Mouse (Mus musculus): ENCODE data around the gene Ncan.
A peak's percentile ranks its signal among the peaks of the same experiment; 100 is the strongest.

Gene Ncan

GRCm38 (mm10) chr8:70120667-70121066 lies at the start of gene Ncan:
Gene Ncan (minus strand): TSS chr8:70120873.
- peak; percentile 25 for DNase-seq (ENCODE audit: low spot score)

DNA sequence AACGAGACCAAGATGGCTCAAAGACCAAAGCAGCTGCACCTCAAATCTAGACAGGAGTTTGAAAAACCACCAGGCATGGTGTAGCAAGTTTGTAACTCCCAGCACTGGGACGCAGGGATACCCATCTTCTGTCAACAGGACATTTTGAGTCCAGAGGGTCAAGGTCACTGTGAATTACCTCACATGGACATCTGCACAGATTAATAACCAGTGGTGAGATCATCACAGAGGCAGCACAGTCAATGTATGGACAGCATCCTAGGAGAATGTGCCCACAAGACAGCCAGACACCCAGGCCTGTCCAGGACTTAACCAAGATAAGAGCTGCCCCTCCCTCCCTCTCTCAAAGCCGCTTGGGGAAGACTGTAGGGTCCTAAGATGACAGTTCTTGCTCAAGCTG lies 49.4 kb upstream of the Ncan start:
- no peak for DNase-seq (ENCODE audit: low spot score)

DNA sequence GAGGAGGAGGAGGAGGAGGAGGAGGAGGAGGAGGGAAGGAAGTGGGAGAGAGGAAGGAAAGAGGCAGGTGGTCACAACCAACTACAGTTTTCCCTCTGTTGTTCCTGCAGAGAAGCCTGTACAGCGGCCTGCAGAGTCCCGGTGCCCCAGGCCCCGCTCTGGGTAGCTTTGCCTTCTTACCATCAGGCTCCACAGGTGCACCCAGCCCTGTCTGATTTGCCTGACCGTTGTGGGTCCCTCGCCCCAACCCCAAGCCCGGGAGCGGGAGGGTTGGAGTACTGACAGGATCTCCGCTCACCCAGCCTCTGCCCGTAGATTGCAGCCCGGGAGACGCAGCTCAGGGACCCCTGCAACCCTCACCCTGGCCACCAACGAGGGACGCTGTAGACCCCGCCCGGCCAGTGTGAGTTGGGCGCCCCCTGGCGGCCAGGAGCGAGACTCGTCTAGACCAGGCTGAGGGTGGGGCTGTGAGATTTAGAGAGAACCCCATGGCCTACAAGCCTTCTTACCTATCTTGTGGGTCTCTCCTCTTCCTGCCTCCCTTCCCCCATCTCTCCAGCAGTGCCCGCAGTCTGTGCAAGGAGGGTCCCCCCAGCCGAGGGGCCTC lies 45.9 kb upstream of the Ncan start:
- no peak for DNase-seq (ENCODE audit: low spot score)

DNA sequence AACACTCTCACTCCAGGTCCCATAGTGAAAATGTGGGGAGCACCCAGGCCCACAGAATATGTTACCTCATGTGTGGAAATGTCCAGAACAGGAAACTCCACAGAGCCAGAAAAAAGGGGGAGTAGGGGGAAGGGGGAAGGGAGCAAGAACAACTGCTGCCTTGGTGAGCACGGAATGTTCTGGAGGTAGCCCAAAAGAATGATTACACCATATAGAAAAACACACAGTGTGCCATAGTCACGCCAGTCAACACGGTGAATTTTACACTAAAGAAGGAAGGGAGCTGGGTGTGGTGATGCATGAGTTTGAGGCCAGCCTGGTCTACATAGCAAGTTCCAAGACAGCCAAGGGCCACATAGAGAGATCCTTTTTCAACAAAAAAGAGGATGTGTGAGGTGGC lies 42.6 kb upstream of the Ncan start:
- no peak for DNase-seq (ENCODE audit: low spot score)

- DNase-seq (ENCODE audit: low spot score) = no peak
Measured at GRCm38 (mm10) chr8:70160015-70160414, 39.3 kb upstream of the Ncan start.

DNA sequence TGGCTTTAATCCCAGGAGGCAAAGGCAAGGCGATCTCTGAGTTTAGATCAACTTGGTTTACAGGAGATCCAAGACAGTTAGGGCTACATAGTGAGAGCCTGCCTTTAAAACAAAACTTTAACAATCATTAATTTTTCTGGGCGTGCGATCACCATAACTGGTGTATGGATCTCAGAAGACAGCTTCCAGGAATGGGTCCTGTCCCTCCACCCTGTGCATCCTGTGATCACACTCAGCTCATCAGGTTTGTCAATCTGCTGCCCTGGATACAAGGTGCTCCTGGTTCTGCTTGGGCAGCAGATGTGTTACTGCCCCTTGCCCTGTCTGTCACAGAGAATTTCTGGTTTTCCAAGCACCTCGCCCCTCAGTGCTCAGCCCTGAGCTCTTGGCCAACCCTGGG lies 38.5 kb upstream of the Ncan start:
- DNase-seq (ENCODE audit: low spot score) = no peak

DNA sequence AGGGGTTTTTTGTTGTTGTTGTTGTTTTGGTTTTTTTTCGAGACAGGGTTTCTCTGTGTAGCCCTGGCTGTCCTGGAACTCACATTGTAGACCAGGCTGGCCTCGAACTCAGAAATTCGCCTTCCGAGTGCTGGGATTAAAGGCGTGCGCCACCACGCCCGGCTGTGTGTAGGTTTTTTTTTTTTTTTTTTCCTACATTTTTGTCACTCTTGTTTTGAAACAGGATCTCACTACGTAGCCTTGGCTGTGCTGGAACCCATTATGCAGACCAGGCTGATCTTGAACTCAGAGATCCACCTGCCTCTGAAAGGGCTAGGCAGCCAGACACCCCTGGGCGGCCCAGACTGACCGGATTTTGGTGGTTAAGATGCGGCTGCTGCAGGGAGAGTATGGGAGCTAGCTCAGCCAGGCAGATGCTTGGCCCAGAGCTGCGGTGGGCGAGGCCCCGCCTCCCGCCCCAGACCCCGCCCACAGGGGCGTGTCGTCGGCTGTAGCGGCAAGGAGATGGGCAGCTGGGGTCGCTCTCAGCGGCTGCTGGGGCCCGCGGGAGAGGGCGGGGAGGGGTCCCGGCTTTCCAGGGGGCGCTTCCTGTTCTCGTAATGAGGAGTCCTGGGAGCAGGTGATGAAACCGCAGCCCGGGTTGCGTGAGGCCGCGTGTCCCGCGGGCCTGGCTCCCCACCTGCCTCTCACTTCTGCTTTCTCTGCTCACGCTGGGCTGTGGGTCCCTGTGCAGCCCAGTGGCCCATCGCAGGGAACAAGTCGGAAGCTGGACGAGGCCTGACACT lies 37.6 kb upstream of the Ncan start:
- peak; percentile 52 for DNase-seq (ENCODE audit: low spot score)

DNA sequence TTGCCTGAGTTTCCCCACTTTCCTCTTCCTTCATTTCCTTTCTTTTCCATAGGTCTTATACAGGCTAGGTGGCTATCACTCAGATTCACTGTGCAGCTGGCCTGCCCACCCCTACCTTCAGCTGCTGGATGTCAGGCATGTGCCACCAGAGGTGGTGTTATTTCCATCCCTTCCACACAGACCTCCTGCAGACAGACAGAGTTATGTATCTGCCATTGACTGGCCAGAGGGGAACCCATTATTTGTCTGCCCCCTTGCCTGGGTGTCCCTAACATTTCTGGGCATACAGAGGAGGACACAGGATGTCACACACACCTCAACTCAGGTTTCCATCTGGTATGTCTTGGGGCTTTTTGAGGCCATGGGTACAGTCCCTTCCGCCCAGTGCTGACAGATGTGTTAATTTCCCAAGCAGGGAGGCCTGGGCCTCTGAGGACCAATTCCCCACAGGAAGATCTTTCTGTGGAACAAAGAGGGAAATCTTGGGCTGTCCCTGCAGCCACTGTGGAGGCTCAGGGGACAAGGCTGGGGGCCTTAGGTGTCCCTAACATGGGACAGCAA lies 36.6 kb upstream of the Ncan start:
- no peak for DNase-seq (ENCODE audit: low spot score)

GRCm38 (mm10) chr8:70152537-70153257 lies 32.0 kb upstream of the Ncan start:
- DNase-seq (ENCODE audit: low spot score) = peak; percentile 60

DNA sequence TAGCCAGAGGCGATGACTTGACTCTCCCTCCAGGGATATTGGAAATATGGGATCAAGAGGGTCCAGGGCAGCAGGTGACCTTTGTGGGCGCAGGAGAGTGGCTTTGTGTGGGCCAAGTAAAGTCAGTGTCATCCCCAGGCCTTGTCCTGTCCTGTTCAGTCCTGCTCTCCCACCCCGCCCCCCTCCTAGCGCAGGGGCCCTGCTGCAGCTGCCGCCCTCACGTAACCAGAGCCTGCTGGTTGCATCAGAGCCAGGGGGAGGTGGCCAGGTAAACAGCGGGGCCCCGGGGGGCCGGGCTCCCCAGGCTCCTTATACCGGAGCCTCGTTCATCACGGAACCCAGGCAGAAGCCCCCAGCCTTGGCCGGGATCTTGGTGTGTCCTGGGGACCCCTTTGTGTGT lies 29.5 kb upstream of the Ncan start:
- DNase-seq (ENCODE audit: low spot score) = no peak

DNA sequence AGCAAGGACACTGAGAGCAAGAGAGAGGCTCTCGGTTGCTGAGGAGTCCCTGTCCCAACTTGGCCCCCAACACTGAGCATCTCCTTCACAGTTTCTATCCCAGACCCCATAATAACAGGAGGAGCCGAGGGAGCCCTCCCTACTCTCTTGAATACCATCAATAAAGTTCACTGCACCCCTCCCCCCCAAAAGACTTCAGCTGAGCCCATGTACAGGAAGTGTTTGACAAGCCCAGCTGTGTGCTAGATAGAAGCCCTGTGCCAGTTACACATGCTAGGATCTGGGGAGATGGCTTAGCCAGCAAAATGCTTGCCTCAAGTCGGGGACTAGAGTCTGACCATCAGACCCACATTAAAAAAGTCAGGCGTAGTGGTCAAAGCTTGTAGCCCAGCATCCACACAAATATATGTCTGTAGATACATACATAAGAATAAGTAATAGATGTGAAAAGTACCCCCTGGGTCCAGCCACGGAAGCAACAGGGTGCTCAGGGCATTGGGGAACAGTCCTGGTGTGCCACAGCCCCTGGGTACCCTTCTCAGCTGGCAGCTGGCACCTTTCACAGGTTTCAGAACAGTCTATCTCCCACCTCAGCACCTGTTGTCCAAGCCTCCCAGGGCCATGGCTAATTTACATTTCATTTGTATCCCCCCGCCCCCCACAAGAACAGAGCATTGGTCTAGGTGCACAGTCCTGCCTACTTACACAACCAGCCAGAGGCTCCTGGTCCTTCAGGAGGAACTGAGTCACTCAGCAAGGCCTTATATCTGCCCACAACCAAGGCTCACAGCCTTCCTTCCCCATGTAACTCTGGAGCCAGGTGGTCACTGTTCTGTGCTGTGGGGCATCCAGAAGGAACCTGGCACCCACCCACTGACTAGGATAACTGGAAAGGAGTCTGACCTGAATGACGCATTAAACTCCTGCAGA lies 27.3 kb upstream of the Ncan start:
- DNase-seq (ENCODE audit: low spot score) = no peak

DNA sequence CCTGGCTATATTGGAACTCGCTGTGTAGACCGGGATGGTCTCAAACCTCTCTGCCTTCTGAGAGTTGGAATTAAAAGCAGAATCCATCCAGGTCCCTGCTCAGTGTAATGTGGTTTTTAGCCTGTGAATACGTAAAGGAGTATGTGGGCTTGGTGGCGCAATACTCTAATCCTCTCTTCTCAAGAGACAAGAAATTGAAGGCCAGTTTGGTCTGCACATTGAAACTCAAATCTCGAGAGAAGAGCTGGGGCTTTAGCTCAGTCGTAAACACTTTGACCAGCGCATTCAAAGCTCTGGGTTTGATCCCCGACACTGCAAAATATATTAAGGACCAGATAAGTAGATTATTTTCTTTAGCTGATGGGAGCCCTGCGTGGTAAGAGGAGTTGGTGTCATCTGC lies 19.3 kb upstream of the Ncan start:
- DNase-seq (ENCODE audit: low spot score) = no peak

- peak; percentile 99 for DNase-seq (ENCODE audit: low spot score)
Measured at GRCm38 (mm10) chr8:70139026-70139857, 18.6 kb upstream of the Ncan start, which contains the start of the genes Rfxank, Borcs8 and Mef2b. Gene Rfxank (minus strand): TSS chr8:70139154. Gene Borcs8 (plus strand): TSS chr8:70139499. Gene Mef2b (plus strand): TSS chr8:70139711.

DNA sequence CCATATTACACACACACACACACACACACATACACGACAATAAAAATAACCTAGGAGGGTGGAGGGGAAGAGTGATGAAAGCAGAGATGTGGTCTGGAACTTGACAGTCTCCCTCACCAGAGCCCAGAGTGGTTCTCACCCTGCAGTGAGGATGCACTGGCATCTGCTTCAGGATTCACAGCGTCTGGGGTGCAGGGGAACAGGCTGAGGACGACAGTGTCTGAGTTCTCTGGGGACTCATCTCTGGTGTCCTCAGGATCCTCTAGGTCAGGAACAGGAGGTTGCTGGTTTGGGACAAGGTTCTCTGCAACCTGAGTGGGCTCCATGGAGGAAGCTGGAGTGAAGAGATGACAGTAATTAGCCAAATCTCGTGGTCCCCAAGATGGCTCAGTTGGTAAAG lies 17.2 kb upstream of the Ncan start:
- no peak for DNase-seq (ENCODE audit: low spot score)

DNA sequence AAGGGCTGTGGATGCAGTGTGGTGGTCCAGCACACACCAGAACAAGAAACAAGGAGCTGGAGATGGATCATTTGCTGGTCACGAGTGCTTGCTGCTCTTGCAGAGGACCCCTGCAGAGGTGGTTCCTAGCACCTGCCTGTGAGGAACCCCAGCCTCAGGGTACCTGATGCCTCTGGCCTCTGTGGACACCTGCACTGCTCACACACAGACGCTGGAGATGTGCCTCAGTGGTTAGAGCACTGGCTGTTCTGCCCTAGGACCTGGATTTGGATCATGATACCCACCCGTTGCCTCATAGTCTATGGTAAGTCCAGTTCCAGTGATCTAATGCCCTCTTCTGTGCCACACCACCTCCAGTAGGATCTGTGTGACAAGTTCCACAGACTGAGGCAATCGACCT lies 15.9 kb upstream of the Ncan start:
- no peak for DNase-seq (ENCODE audit: low spot score)

GRCm38 (mm10) chr8:70134931-70135330 lies 14.3 kb upstream of the Ncan start:
- DNase-seq (ENCODE audit: low spot score) = no peak

DNA sequence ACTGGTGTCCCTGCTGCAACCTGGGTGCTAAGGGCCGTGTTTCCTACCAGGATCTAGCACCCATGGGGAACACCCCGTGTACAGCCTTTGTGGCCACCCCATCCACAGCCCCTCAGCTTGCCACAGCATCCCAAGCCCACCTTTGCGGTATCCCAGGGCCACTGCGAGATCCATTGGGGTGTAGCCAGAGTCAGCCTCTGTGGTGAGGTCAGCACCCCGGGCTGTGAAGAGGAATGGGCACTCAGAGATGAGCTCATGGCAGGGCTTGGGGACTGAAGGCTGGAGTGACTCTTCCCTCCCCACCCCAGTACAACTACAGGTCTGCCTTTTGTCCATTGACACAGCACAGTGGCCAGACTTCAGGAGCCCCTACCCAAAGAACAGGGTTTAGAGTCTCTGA lies 13.4 kb upstream of the Ncan start:
- DNase-seq (ENCODE audit: low spot score) = no peak

DNA sequence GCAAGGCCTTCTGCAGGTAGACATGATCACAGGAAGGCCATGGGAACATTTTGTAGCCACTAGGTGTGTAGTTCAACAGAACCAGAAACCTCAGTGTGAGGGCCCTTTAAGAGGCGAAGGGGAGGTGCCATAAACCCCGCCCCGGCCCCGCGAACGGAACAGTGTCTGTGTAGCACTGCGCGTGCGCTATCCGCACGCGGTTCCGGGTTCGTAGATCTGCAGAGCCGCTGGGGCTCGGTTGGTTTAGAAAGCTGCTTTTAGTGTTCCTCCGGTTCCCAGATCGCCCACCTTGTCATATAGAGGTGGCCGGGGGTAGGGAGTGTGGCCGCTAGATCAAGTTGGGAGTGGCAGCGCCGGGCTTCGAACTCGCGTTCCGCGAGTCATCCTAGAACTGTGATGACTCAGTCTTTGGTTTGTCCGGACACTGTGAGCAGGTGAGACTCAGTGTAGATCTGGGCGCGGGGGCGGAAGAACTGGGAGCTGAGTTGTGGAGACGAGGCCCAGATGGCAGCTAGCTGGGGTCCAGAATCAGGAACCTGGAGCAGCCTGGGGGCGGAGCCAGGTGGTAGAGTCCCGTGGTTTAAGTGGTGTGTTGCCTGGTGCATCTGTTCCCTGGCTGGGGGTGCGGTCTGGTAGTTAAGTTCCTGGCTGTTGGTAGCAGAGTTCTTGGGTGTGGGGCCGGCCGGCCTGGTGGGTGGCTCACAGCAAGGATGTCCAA lies 10.7 kb upstream of the Ncan start, which contains the start of gene Nr2c2ap:
Gene Nr2c2ap (plus strand): TSS at position 168 of the 718 bp plus-strand sequence.
- peak; percentile 60 for DNase-seq (ENCODE audit: low spot score)

DNA sequence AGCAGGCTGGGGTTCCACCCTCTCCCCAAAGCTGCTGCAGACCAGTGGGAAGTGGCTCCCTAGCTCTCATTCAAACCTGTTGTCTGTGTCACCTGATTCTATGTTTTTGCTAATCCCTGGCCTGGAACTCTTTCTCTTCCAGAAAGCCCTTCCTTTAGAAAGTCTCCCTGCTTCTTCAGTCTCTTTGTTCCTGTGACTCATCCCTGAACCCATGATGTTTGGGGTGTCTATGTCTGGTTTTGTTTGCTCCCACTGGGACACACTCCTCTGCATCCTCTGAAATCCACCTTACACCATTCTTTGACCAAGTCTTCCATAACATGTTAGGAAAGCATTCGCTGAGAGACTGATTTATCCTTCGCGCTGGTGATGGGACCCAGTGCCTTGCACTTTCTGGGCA lies 9.4 kb upstream of the Ncan start:
- no peak for DNase-seq (ENCODE audit: low spot score)
